Mouse (Mus musculus) heart, embryonic 10.5 days (tissue): ENCODE results near the gene Ltv1. TPM values are rescaled to one million over a fixed set of nuclear protein-coding genes. Genes with fewer than 3 reads are reported as not detected.

Experiments used
- DNase-seq: peaks from one replicate; pipeline ENCODE4 v3.0.0-alpha.2; 2017; ENCODE audit warnings: low spot score
- H3K27ac ChIP-seq: fragments of 300-500 bp; sonication (generic); 2 replicates; pipeline ENCODE4 v1.5.1; 2016; ENCODE audit warnings: mild to moderate bottlenecking
- H3K27me3 ChIP-seq: fragments of 300-500 bp; sonication (generic); 2 replicates; pipeline ENCODE4 v1.6.1; 2016; ENCODE audit warnings: mild to moderate bottlenecking; ENCODE audit not compliant: poor library complexity, insufficient read depth, severe bottlenecking
- H3K36me3 ChIP-seq: fragments of 300-500 bp; sonication (generic); 2 replicates; pipeline ENCODE4 v1.6.1; 2016; ENCODE audit warnings: mild to moderate bottlenecking, moderate library complexity
- H3K4me1 ChIP-seq: fragments of 300-500 bp; sonication (generic); 2 replicates; pipeline ENCODE4 v1.6.1; 2016; ENCODE audit warnings: mild to moderate bottlenecking
- H3K4me3 ChIP-seq: fragments of 300-500 bp; sonication (generic); 2 replicates; pipeline ENCODE4 v1.5.1; 2016; ENCODE audit warnings: mild to moderate bottlenecking, moderate library complexity
- H3K9me3 ChIP-seq: fragments of 300-500 bp; sonication (generic); 2 replicates; pipeline ENCODE4 v1.6.1; 2016; ENCODE audit warnings: mild to moderate bottlenecking, moderate library complexity
- WGBS: fragments of 180-500 bp; shearing (Covaris S2); methylation state at CpG from one replicate; pipeline ENCODE4 v1.1.7; 2016; 5-methylcytosine and 5-hydroxymethylcytosine counted together
- polyA plus RNA-seq: library from polyadenylated mRNA; unstranded; fragments of >200 nt; fragmentation: Nextera tagmentation; extraction: Ambion mirVana; gene quantifications from 2 replicates; pipeline ENCODE4 v1.2.1, GENCODE M21; 2016

The Ltv1 gene
- polyA plus RNA-seq, 1 experiment from 2014 or later: 81.1 TPM

GRCm38 (mm10) chr10:13184170-13184766, 8.7 kb downstream of the Ltv1 start:
- H3K4me3 ChIP-seq: no peak overlapping the region
- H3K36me3 ChIP-seq: peaks cover 92% of the 10 kb centered on the region
- H3K9me3 ChIP-seq: no peaks in the 10 kb centered on the region
- H3K27me3 ChIP-seq: no peaks in the 10 kb centered on the region
- no peak overlapping the region for H3K27ac ChIP-seq
- DNase-seq: no peak
- H3K4me1 ChIP-seq: 0 out of 2 replicates have a peak, but pooled peaks cover 2% of the 10 kb centered on the region
- WGBS: 74% methylated on average over 4 of the region's 4 CpGs

DNA sequence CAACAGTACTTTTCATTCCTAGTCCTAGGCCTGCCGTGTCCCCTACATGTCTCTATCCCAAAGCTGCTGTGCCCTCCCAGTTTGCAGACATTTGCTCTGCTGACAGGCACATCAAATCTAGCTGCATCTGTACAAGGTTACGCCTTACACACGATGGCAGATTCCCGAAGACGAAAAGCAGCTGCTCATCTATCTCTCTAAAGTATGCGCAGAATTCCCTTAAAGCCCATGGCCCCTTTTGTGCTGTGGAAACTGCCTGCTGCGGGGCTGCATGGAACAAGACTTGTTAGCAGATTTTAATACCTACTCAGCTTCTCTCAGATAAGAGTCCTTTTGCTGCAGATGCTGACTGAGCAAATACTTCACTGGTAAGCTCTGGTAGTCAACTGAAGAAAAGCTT, 12.8 kb downstream of the Ltv1 start:
- Histone ChIP-seq H3K27ac (no peak overlapping the region), H3K4me1 (0 out of 2 replicates have a peak, but pooled peaks cover 2% of the 10 kb centered on the region), H3K36me3 (peaks cover 86% of the 10 kb centered on the region), H3K4me3 (no peak overlapping the region), H3K27me3 (no peaks in the 10 kb centered on the region), H3K9me3 (no peaks in the 10 kb centered on the region)
- peak; percentile 81 for DNase-seq
- WGBS: 54% methylated on average over 7 of the region's 7 CpGs

DNA sequence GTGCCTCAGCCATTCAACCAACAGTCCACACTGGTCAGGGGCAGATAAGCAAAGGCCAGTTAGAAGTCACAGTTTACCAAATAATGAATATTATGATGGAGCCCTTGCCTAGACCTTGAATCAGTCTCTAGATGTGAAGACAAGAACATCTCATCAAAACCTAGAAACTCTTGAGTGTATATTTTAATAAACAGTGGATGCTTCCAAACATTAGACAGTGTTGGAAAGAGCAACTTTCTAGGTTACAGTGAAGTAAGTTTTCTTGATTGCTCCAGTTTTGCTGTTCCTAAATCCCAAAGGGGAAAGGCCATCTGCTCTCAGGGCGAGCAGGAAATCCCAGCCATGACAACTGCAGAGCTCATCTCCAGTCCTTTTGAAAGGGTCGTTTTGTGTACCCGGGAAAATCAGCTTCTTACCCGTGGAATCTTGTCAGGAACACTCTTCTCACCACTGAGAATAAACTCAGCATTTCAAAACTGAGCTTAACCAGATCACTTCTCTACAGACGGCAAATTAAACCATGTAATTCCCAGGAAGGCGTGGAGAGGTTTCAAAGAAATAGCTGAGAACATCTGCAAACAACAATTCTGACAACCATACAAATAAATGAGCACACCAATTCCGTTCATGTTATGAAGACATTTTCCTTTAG, 14.9 kb downstream of the Ltv1 start, which contains the start of gene Zc2hc1b:
Gene Zc2hc1b, minus strand, starts transcription at position 51 of the 652 bp plus-strand sequence.
- Histone ChIP-seq H3K4me3 (no peak within 1 kb of the TSS), H3K36me3 (peaks cover 70% of the 10 kb centered on the region), H3K27me3 (no peaks in the 10 kb centered on the region), H3K9me3 (no peaks in the 10 kb centered on the region), H3K4me1 (0 out of 2 replicates have a peak, but pooled peaks cover 2% of the 10 kb centered on the region), H3K27ac (no peak within 1 kb of the TSS)
- peak; percentile 10 for DNase-seq
- WGBS: 77% methylated on average over 7 of the region's 7 CpGs

GRCm38 (mm10) chr10:13175866-13176265, 17.1 kb downstream of the Ltv1 start:
- 89% methylated on average over 7 of the region's 7 CpGs for WGBS
- Histone ChIP-seq H3K27me3 (no peaks in the 10 kb centered on the region), H3K27ac (no peak overlapping the region), H3K9me3 (no peaks in the 10 kb centered on the region), H3K36me3 (peaks cover 48% of the 10 kb centered on the region), H3K4me1 (peaks cover 18% of the 10 kb centered on the region; the same call in 1 of the 2 replicates), H3K4me3 (no peak overlapping the region)
- peak; percentile 10 for DNase-seq

GRCm38 (mm10) chr10:13172798-13173221, 20.2 kb downstream of the Ltv1 start:
- H3K9me3 ChIP-seq: no peaks in the 10 kb centered on the region
- peaks cover 18% of the 10 kb centered on the region for H3K36me3 ChIP-seq
- H3K27me3 ChIP-seq: no peaks in the 10 kb centered on the region
- H3K27ac ChIP-seq: peak overlapping the region; percentile 72; the same call in 1 of the 2 replicates
- peak; percentile 61 for DNase-seq
- H3K4me3 ChIP-seq: no peak overlapping the region
- H3K4me1 ChIP-seq: peaks cover 38% of the 10 kb centered on the region
- WGBS: 39% methylated on average over 10 of the region's 10 CpGs

DNA sequence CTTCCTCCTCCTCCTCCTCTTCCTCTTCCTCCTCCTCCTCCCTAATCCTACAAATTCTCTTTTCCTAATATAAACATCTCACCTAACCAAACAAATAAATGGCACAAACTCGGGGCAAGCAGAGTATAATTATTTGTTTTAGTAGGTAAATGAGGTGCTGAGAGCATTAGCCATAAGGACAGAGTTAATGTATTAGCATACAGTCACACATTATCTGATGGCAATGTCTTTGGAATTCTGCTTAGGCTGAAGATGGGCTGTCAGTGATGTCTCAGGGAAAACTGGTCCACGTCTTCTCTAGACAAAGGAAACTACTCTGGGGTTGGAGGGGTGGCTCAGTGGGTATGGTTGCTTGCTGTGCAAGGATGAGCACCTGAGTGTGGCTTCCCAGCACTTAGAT, 21.5 kb downstream of the Ltv1 start:
- Histone ChIP-seq H3K4me1 (peaks cover 38% of the 10 kb centered on the region), H3K27me3 (no peaks in the 10 kb centered on the region), H3K36me3 (peaks cover 4% of the 10 kb centered on the region), H3K9me3 (no peaks in the 10 kb centered on the region), H3K4me3 (no peak overlapping the region), H3K27ac (no peak overlapping the region)
- peak; percentile 35 for DNase-seq
- WGBS: 43% methylated on average over 2 of the region's 2 CpGs

DNA sequence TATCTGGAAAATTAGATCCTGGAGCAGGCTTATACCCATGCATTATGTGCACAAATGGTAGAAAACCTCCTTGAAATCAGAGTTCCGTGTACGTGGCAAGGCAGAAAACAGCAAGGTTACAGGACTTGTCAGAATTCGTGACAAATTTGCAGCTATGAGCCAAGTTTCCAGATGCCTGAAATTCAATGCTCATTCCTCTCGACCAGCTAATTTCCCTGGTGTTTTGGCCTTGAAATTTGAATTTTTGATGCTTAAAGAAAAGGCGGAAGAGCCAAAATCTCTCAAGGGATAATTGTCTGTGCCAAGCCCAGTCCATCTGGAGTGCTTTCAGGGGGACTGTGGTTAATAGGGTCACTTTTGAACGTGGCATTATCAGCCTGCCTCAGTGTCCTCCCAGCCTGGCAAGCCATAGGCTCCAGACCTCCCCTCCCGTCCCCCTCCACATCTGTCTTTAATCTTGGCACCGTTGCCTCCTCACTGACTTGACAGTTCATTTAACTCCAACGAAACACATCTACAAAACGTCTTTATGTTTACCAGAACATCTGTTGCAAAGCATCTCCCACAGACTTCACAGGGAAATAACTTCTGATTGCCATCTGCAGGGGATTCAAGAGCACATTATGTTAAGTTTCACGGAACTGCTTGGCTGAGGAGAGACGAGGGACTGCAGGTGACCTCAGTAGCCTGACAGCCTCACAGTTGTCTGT, 22.1 kb downstream of the Ltv1 start:
- Histone ChIP-seq H3K9me3 (no peaks in the 10 kb centered on the region), H3K4me3 (no peak overlapping the region), H3K27me3 (no peaks in the 10 kb centered on the region), H3K4me1 (peaks cover 38% of the 10 kb centered on the region), H3K36me3 (no peaks in the 10 kb centered on the region), H3K27ac (peak overlapping the region; percentile 71; the same call in 1 of the 2 replicates)
- DNase-seq: peak; percentile 54
- WGBS: 43% methylated on average over 12 of the region's 12 CpGs

GRCm38 (mm10) chr10:13168461-13168860, 24.5 kb downstream of the Ltv1 start:
- no peak for DNase-seq
- peak overlapping the region; percentile 81; the same call in 1 of the 2 replicates for H3K27ac ChIP-seq

GRCm38 (mm10) chr10:13162031-13162430, 30.9 kb downstream of the Ltv1 start:
- Histone ChIP-seq H3K9me3 (no peaks in the 10 kb centered on the region), H3K36me3 (peaks cover 8% of the 10 kb centered on the region; the same call in 1 of the 2 replicates), H3K4me1 (peaks cover 13% of the 10 kb centered on the region; the same call in 1 of the 2 replicates), H3K4me3 (no peak overlapping the region), H3K27ac (peak overlapping the region; percentile 52), H3K27me3 (no peaks in the 10 kb centered on the region)
- WGBS: 28% methylated on average over 4 of the region's 4 CpGs
- DNase-seq: peak; percentile 67

More at GRCm38 (mm10) chr10:13168461-13168860, 24.5 kb downstream of the Ltv1 start:
- WGBS: 57% methylated on average over 5 of the region's 5 CpGs
- Histone ChIP-seq H3K4me1 (peaks cover 38% of the 10 kb centered on the region), H3K36me3 (0 out of 2 replicates have a peak, but pooled peaks cover 5% of the 10 kb centered on the region), H3K27me3 (no peaks in the 10 kb centered on the region), H3K4me3 (no peak overlapping the region), H3K9me3 (no peaks in the 10 kb centered on the region)

DNA sequence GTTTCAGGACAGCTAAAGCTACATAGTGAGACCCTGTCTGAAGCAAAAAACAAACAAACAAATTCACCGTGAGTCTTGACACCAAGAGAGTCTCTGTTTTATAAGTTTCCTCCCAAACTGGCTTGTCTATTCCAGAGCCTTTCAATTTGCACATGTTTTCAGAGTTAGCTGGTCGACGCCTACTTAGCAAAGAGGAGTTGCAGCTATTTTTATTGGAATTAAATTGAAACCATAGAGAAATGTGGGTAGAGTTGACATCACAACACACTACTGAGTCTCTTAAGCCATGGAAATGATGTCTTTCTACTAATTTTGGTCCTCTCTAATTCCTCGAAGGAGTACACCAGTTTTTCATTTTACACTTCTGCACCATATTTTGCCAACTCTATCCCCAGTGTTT, 32.1 kb downstream of the Ltv1 start:
- Histone ChIP-seq H3K36me3 (peaks cover 8% of the 10 kb centered on the region; the same call in 1 of the 2 replicates), H3K9me3 (no peaks in the 10 kb centered on the region), H3K4me3 (no peak overlapping the region), H3K27me3 (no peaks in the 10 kb centered on the region), H3K4me1 (peaks cover 13% of the 10 kb centered on the region; the same call in 1 of the 2 replicates), H3K27ac (no peak overlapping the region)
- WGBS: 92% methylated on average over 4 of the region's 4 CpGs
- no peak for DNase-seq

DNA sequence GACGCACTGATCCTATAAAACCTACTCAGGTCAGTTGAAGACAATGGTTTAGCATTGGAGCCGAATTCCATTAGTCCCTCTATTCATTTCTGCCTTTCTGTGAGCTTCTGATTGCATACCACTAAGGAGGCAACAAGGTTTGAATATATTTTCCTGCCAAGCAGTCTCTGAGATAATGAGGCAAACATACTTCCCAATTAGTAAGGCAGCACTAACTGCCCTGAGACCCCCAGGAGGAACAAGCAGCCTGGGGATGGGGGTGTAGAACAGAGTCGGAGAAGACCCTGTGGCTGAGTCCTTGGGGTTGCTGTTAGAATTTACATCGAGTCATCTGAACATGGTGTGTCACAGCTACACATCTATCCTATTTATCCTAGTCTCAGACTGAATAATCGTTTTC, 37.6 kb downstream of the Ltv1 start:
- DNase-seq: peak; percentile 6
- peaks cover 2% of the 10 kb centered on the region; the same call in 1 of the 2 replicates for H3K36me3 ChIP-seq
- H3K4me1 ChIP-seq: no peaks in the 10 kb centered on the region
- H3K9me3 ChIP-seq: no peaks in the 10 kb centered on the region
- no peak overlapping the region for H3K4me3 ChIP-seq
- no peak overlapping the region for H3K27ac ChIP-seq
- 83% methylated on average over 5 of the region's 5 CpGs for WGBS
- no peaks in the 10 kb centered on the region for H3K27me3 ChIP-seq

GRCm38 (mm10) chr10:13152811-13153364, 40.1 kb downstream of the Ltv1 start:
- Histone ChIP-seq H3K9me3 (no peaks in the 10 kb centered on the region), H3K4me3 (no peak overlapping the region), H3K27me3 (no peaks in the 10 kb centered on the region), H3K27ac (no peak overlapping the region), H3K4me1 (no peaks in the 10 kb centered on the region), H3K36me3 (no peaks in the 10 kb centered on the region)
- WGBS: 89% methylated on average over 4 of the region's 4 CpGs
- DNase-seq: no peak
